Mouse (Mus musculus): Measurements from ENCODE around the gene Tnfrsf14. TPM values are rescaled to one million over a fixed set of nuclear protein-coding genes. Genes with fewer than 3 reads are reported as not detected.

The Tnfrsf14 gene
- total and polyA plus RNA-seq, 3 experiments, result 8.2 to 13.4 TPM; not detected in 1

GRCm38 (mm10) chr4:154877864-154878548, 50.4 kb downstream of the Tnfrsf14 start:
- H3K27me3 ChIP-seq (ENCODE audit: control insufficient read depth in 1 of 2, insufficient read depth in 2 of 2, low read length in 2 of 2), result no peaks in the 10 kb centered on the region; a peak in 1 of 4 replicates
- H3K4me3 ChIP-seq (ENCODE audit: control insufficient read depth in 1 of 2, insufficient read depth in 1 of 2, low read depth in 2 of 2, low read length in 2 of 2), result peak overlapping the region in 1 of 2 experiments; percentile 34; a peak in 1 of 4 replicates
- peak; percentile 94 for DNase-seq (ENCODE audit: low read depth, low spot score)
- H3K79me2 ChIP-seq (ENCODE audit: control insufficient read depth, insufficient read depth, low read length, poor library complexity), result no peaks in the 10 kb centered on the region
- peaks cover 0 to 3% of the 10 kb centered on the region in 2 experiments; a peak in 1 of 4 replicates for H3K36me3 ChIP-seq (ENCODE audit: control insufficient read depth in 1 of 2, insufficient read depth in 2 of 2, low read length in 2 of 2)
- no peaks in the 10 kb centered on the region for H3K9me3 ChIP-seq (replicated peaks; ENCODE audit: insufficient read depth, low read length)
- H3K4me1 ChIP-seq (ENCODE audit: control insufficient read depth in 1 of 2, insufficient read depth in 2 of 2, low read length in 2 of 2), result peaks cover 0 to 9% of the 10 kb centered on the region in 2 experiments; a peak in 3 of 4 replicates
- H3K9ac ChIP-seq (ENCODE audit: control insufficient read depth, low read depth, low read length, poor library complexity, severe bottlenecking), result 0 out of 2 replicates have a peak overlapping the region, but pooled peaks have one; percentile 33
- H3K27ac ChIP-seq (ENCODE audit: control insufficient read depth, low read depth, low read length), result no peak overlapping the region
- TF ChIP-seq POLR2A (IDR thresholded peaks at IDR 0.05; ENCODE audit: control insufficient read depth in 1 of 2, insufficient read depth in 1 of 2, low read depth in 1 of 2, low read length in 2 of 2, poor library complexity in 1 of 2) (peak in 1 of 2 experiments; percentile 51; a peak in 1 of 4 replicates), CHD1 (IDR thresholded peaks at IDR 0.05; ENCODE audit: low read depth, low read length) (no peak), POLR2AphosphoS2 (IDR thresholded peaks at IDR 0.05; ENCODE audit: low read length) (no peak), USF1 (IDR thresholded peaks at IDR 0.05; ENCODE audit: low read depth, low read length) (no peak), CTCF (IDR thresholded peaks at IDR 0.05 in 2 of 3, conservative IDR thresholded peaks at IDR 0.05 in 1 of 3; ENCODE audit: control insufficient read depth in 1 of 3, insufficient read depth in 1 of 3, low read depth in 2 of 3, low read length in 3 of 3, poor library complexity in 1 of 3, severe bottlenecking in 1 of 3) (peak; percentile 34 to 66 (median 65)), ELF1 (IDR thresholded peaks at IDR 0.05; ENCODE audit: low read depth, low read length) (peak; percentile 71), SIN3A (IDR thresholded peaks at IDR 0.05; ENCODE audit: low read length) (peak; percentile 48), RAD21 (IDR thresholded peaks at IDR 0.05; ENCODE audit: low read depth, low read length) (peak; percentile 69), ZNF384 (IDR thresholded peaks at IDR 0.05; ENCODE audit: low read depth, low read length) (no peak), E2F4 (IDR thresholded peaks at IDR 0.05; ENCODE audit: borderline replicate concordance, low read depth, low read length) (no peak), NELFE (IDR thresholded peaks at IDR 0.05; ENCODE audit: low read depth, low read length) (peak; percentile 41), MYB (IDR thresholded peaks at IDR 0.05; ENCODE audit: low read depth, low read length) (no peak), HCFC1 (IDR thresholded peaks at IDR 0.05; ENCODE audit: low read depth, low read length) (peak; percentile 72), TBP (IDR thresholded peaks at IDR 0.05; ENCODE audit: low read depth, low read length) (no peak), ZKSCAN1 (IDR thresholded peaks at IDR 0.05; ENCODE audit: low read depth, low read length) (no peak), MAZ (IDR thresholded peaks at IDR 0.05; ENCODE audit: low read depth, low read length) (no peak), NRF1 (IDR thresholded peaks at IDR 0.05; ENCODE audit: insufficient read depth, low read depth, low read length, poor library complexity, severe bottlenecking) (no peak), ZMIZ1 (IDR thresholded peaks at IDR 0.05; ENCODE audit: low read depth, low read length) (no peak), SMC3 (IDR thresholded peaks at IDR 0.05; ENCODE audit: low read depth, low read length) (peak; percentile 67), MAX (IDR thresholded peaks at IDR 0.05; ENCODE audit: low read length) (peak; percentile 38; the same call in 1 of the 2 replicates), MXI1 (IDR thresholded peaks at IDR 0.05; ENCODE audit: low read depth, low read length) (peak; percentile 67), MAFK (IDR thresholded peaks at IDR 0.05; ENCODE audit: borderline replicate concordance, low read depth, low read length) (no peak), JUND (IDR thresholded peaks at IDR 0.05; ENCODE audit: low read depth, low read length) (0 out of 2 replicates have a peak, but pooled peaks have one; percentile 31), POLR2AphosphoS5 (IDR thresholded peaks at IDR 0.05; ENCODE audit: borderline replicate concordance, low read depth, low read length) (no peak), USF2 (IDR thresholded peaks at IDR 0.05; ENCODE audit: borderline replicate concordance in 1 of 2, insufficient read depth in 1 of 2, low read depth in 1 of 2, low read length in 2 of 2) (no peak), MYC (IDR thresholded peaks at IDR 0.05; ENCODE audit: low read depth, low read length) (0 out of 2 replicates have a peak, but pooled peaks have one; percentile 51), EP300 (IDR thresholded peaks at IDR 0.05; ENCODE audit: low read depth in 1 of 2, low read length in 2 of 2) (no peak), RCOR1 (IDR thresholded peaks at IDR 0.05; ENCODE audit: low read depth, low read length) (no peak), ETS1 (IDR thresholded peaks at IDR 0.05; ENCODE audit: low read depth, low read length) (0 out of 2 replicates have a peak, but pooled peaks have one; percentile 24), ZC3H11A (IDR thresholded peaks at IDR 0.05; ENCODE audit: low read depth, low read length) (peak; percentile 70)

Data from MEL (cell line).